Mouse (Mus musculus): Measurements from ENCODE around the gene Tradd.

GRCm38 (mm10) chr8:105251954-105252353, 12.5 kb downstream of the Tradd start:
- TF ChIP-seq CTCF (IDR thresholded peaks at IDR 0.05; ENCODE audit: control insufficient read depth, insufficient read depth, insufficient replicate concordance, low read depth, low read length) (no peak), POLR2A (IDR thresholded peaks at IDR 0.05; ENCODE audit: control insufficient read depth, low read depth, low read length) (no peak)

Measured in testis, adult 2 months (tissue).